Mouse (Mus musculus) liver, adult 2 months (tissue): ENCODE measurements around the gene Ssh2. TPM values are rescaled to one million over a fixed set of nuclear protein-coding genes. Genes with fewer than 3 reads are reported as not detected.

ENCODE experiments used
- DNase-seq: peaks from one replicate; pipeline ENCODE4 v3.0.0-alpha.2; 2011; ENCODE audit warnings: low read depth, low spot score; ENCODE audit errors: extremely low read depth
- H3K27ac ChIP-seq: fragments of 200-500 bp; replicated peaks from 2 replicates; pipeline ENCODE4 v1.5.1; 2012; ENCODE audit warnings: low read depth, mild to moderate bottlenecking, control low read depth, inconsistent platforms, low read length; ENCODE audit not compliant: insufficient read depth
- H3K27me3 ChIP-seq: fragments of 200-500 bp; 2 replicates; pipeline ENCODE4 v1.6.1; 2012; ENCODE audit warnings: mild to moderate bottlenecking, moderate library complexity, low read length, inconsistent platforms; ENCODE audit not compliant: control insufficient read depth, insufficient read depth
- H3K36me3 ChIP-seq: fragments of 200-500 bp; 2 replicates; pipeline ENCODE4 v1.6.1; 2012; ENCODE audit warnings: low read length, inconsistent platforms; ENCODE audit not compliant: control insufficient read depth, insufficient read depth
- H3K4me1 ChIP-seq: fragments of 200-500 bp; 2 replicates; pipeline ENCODE4 v1.6.1; 2011; ENCODE audit warnings: low read length; ENCODE audit not compliant: control insufficient read depth, insufficient read depth
- H3K4me3 ChIP-seq: fragments of 200-500 bp; 2 replicates; pipeline ENCODE4 v1.5.1; 2011; ENCODE audit warnings: low read depth, mild to moderate bottlenecking, control low read depth, low read length, moderate library complexity; ENCODE audit not compliant: insufficient read depth
- H3K79me2 ChIP-seq: fragments of 200-500 bp; 2 replicates; pipeline ENCODE4 v1.6.1; 2012; ENCODE audit warnings: inconsistent platforms, mild to moderate bottlenecking, low read length, moderate library complexity; ENCODE audit not compliant: control insufficient read depth, insufficient read depth
- H3K9ac ChIP-seq: fragments of 200-500 bp; 2 replicates; pipeline ENCODE4 v1.6.1; 2012; ENCODE audit warnings: low read depth, mild to moderate bottlenecking, control low read depth, inconsistent platforms, low read length
- CTCF ChIP-seq: fragments of 200-500 bp; IDR thresholded peaks from 2 replicates; pipeline ENCODE4 v1.5.1; 2011; ENCODE audit warnings: low read depth, low read length, control low read depth
- POLR2A ChIP-seq: fragments of 200-500 bp; IDR thresholded peaks from 2 replicates; pipeline ENCODE4 v1.6.1; 2011; ENCODE audit warnings: low read length, control low read depth; ENCODE audit not compliant: insufficient read depth; ENCODE audit errors: extremely low read depth
- WGBS: fragments of 180-500 bp; shearing (Covaris S2); methylation state at CpG from one replicate; pipeline ENCODE4 v1.1.7; 2018; 5-methylcytosine and 5-hydroxymethylcytosine counted together
- polyA plus RNA-seq: library from polyadenylated mRNA; depleted of rRNA; stranded (reverse); fragments of >200 nt; gene quantifications from 2 replicates; pipeline ENCODE4 v1.2.3, GENCODE M21; 2012
- total RNA-seq: library from RNA; depleted of rRNA; stranded (reverse); fragments of >200 nt; gene quantifications from 2 replicates; pipeline ENCODE4 v1.2.3, GENCODE M21; 2014

Ssh2 gene
- total and polyA plus RNA-seq, 2 experiments, result 3.7 to 20.1 TPM

DNA sequence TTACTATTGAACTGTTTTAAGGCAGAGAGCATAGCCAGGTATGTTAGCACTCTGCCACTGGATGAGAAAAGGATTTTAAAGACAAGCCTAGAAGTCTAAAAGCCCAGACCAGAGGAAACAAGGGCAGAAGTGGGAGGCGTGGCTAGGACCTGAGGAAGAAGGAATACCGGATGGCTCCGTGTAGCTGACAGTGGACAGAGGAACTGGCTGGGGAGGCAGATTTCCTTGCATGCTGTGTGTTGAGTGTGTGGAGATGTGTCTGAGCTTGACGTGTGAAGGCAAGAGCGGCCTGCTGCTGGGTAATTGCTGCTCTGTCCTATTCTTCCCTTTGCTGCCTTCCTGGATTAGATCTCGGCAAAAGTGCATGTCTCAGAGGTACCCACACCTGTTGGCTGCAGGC, 286.4 kb downstream of the Ssh2 start:
- no peak overlapping the region for H3K4me3 ChIP-seq
- 91% methylated on average over 6 of the region's 6 CpGs for WGBS
- H3K27me3 ChIP-seq, result no peaks in the 10 kb centered on the region
- H3K36me3 ChIP-seq, result no peaks in the 10 kb centered on the region
- no peak overlapping the region for H3K9ac ChIP-seq
- TF ChIP-seq POLR2A, result no peak
- no peak for TF ChIP-seq CTCF
- no peaks in the 10 kb centered on the region for H3K4me1 ChIP-seq
- no peak for DNase-seq
- 0 out of 2 replicates have a peak, but pooled peaks cover 3% of the 10 kb centered on the region for H3K79me2 ChIP-seq
- H3K27ac ChIP-seq, result no peak overlapping the region

- H3K27me3 ChIP-seq, result no peaks in the 10 kb centered on the region
- no peaks in the 10 kb centered on the region for H3K36me3 ChIP-seq
- DNase-seq, result no peak
- no peaks in the 10 kb centered on the region for H3K79me2 ChIP-seq
- TF ChIP-seq CTCF, result no peak
- TF ChIP-seq POLR2A, result no peak
- no peak overlapping the region for H3K27ac ChIP-seq
- no peak overlapping the region for H3K4me3 ChIP-seq
- H3K4me1 ChIP-seq, result peaks cover 3% of the 10 kb centered on the region; the same call in 1 of the 2 replicates
- H3K9ac ChIP-seq, result no peak overlapping the region
- WGBS, result 81% methylated on average over 3 of the region's 3 CpGs
Observed at GRCm38 (mm10) chr11:77503511-77503910, 287.4 kb downstream of the Ssh2 start.

DNA sequence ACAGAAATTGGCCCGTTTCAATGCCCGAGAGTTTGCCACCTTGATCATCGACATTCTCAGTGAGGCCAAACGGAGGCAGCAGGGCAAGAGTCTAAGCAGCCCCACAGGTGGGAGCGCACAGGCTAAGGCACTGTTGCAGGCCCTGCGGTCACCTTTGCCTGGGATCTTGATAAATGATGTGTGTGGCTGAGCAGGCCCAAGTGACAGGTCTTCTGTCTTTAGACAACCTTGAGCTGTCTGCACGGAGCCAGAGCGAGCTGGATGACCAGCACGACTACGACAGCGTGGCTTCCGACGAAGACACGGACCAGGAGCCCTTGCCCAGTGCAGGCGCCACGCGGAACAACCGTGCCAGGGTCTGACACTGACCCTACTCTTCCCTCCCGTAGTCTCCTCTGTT, 288.3 kb downstream of the Ssh2 start:
- Histone ChIP-seq H3K36me3 (no peaks in the 10 kb centered on the region), H3K27ac (no peak overlapping the region), H3K79me2 (no peaks in the 10 kb centered on the region), H3K27me3 (no peaks in the 10 kb centered on the region), H3K9ac (no peak overlapping the region), H3K4me1 (peaks cover 3% of the 10 kb centered on the region; the same call in 1 of the 2 replicates), H3K4me3 (no peak overlapping the region)
- 95% methylated on average over 19 of the region's 19 CpGs for WGBS
- TF ChIP-seq POLR2A (no peak), CTCF (no peak)
- no peak for DNase-seq

DNA sequence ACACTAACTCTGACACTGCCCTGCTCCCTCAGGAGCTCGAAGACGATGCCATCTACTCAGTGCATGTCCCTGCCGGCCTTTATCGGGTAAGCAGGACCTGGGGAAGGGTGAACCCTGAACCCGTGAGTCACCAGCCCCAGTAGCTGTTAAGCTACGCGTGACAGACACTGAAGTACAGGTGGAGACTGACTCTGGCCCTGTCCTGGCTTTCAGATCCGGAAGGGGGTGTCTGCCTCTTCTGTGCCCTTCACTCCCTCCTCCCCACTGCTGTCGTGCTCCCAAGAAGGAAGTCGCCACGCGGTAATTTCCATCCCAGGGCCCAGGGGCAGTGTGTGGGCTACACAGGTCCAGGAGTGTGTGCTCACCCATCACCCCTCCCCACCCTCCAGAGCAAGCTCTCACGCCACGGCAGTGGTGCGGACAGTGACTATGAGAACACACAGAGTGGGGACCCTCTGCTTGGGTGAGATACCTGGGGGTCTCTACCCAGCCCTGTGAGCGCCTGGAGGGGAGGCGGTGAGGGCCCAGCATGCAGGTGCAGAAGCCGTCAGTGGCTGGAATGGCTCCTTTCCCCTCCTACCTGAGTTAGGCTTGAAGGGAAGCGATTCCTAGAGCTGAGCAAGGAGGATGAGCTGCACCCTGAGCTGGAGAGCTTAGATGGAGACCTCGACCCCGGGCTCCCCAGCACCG, 289.3 kb downstream of the Ssh2 start:
- H3K4me1 ChIP-seq, result peaks cover 3% of the 10 kb centered on the region; the same call in 1 of the 2 replicates
- H3K79me2 ChIP-seq, result no peaks in the 10 kb centered on the region
- H3K27ac ChIP-seq, result no peak overlapping the region
- TF ChIP-seq POLR2A (no peak), CTCF (no peak)
- no peak overlapping the region for H3K4me3 ChIP-seq
- no peak for DNase-seq
- H3K27me3 ChIP-seq, result no peaks in the 10 kb centered on the region
- H3K9ac ChIP-seq, result no peak overlapping the region
- 91% methylated on average over 22 of the region's 22 CpGs for WGBS
- no peaks in the 10 kb centered on the region for H3K36me3 ChIP-seq

DNA sequence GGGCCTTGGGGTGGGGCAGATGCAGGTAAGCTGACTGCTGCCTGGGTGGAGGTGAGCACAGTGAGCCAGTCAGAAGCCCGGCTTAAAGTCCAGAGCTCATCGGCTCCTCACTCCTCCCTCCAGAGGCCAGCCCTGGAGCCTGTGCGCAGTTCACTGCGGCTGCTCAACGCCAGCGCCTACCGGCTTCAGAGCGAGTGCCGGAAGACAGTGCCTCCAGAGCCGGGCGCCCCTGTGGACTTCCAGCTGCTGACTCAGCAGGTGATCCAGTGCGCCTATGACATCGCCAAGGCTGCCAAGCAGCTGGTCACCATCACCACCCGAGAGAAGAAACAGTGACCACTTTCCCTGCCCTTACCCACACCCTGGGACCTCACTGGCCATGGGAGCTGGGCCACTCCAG, 290.2 kb downstream of the Ssh2 start:
- Histone ChIP-seq H3K27me3 (no peaks in the 10 kb centered on the region), H3K9ac (no peak overlapping the region), H3K36me3 (no peaks in the 10 kb centered on the region), H3K4me3 (no peak overlapping the region), H3K27ac (no peak overlapping the region), H3K79me2 (no peaks in the 10 kb centered on the region), H3K4me1 (peaks cover 3% of the 10 kb centered on the region; the same call in 1 of the 2 replicates)
- TF ChIP-seq POLR2A, result no peak
- TF ChIP-seq CTCF, result no peak
- DNase-seq, result no peak
- 86% methylated on average over 14 of the region's 14 CpGs for WGBS

GRCm38 (mm10) chr11:77506941-77507340, 290.9 kb downstream of the Ssh2 start:
- Histone ChIP-seq H3K27me3 (no peaks in the 10 kb centered on the region), H3K27ac (no peak overlapping the region), H3K9ac (no peak overlapping the region), H3K36me3 (no peaks in the 10 kb centered on the region), H3K4me3 (no peak overlapping the region), H3K79me2 (no peaks in the 10 kb centered on the region), H3K4me1 (peaks cover 3% of the 10 kb centered on the region; the same call in 1 of the 2 replicates)
- no peak for DNase-seq
- WGBS, result 93% methylated on average over 6 of the region's 6 CpGs
- no peak for TF ChIP-seq POLR2A
